In genomic region chr17:6850513-6850912, GRCm38 (mm10) we compare ENCODE assay signal across 23 mouse cellular contexts.
A peak's percentile ranks its signal among the peaks of the same experiment; 100 is the strongest.
DNase-seq lines count a peak whose midpoint lies in the region; ATAC-seq and TF ChIP-seq lines count a peak whose summit lies in the region.
"Had no signal": no experiment of that assay in that cellular context is flagged by ENCODE, and none has a peak within 500 bp of the region (broad histone marks: within the 10 kb centered on the region; RNA-seq: fewer than 3 reads in every experiment).

No protein-coding gene starts in this region.

- ATAC-seq in intestine, postnatal 0 days = no peak
- ATAC-seq: activated CD4-positive, CD25-positive, alpha-beta regulatory T cell, adult 4 months; CD4-positive, CD25-positive, alpha-beta regulatory T cell, adult 4 months; forebrain, embryonic 13.5 days; forebrain, embryonic 15.5 days; forebrain, postnatal 0 days; Patski had no signal

- no peak overlapping the region for H3K4me3 ChIP-seq in CH12.LX (replicated peaks in 1 of 3; ENCODE audit: low read depth in 2 of 3, low read length in 2 of 3, poor library complexity in 1 of 3)
- H3K4me3 ChIP-seq in intestine, postnatal 0 days (ENCODE audit: low read depth, low read length) = no peak overlapping the region
- H3K4me3 ChIP-seq: embryonic facial prominence, embryonic 10.5 days; embryonic facial prominence, embryonic 12.5 days; forebrain, embryonic 13.5 days; forebrain, embryonic 15.5 days had no signal

- dilution Hi-C loops in CH12.LX (cut with MboI; ENCODE audit: extremely low pct_ligation_motif_present, extremely low pct_unique_long_range_greater_than_20kb, low sequenced_read_pairs) = no loop called here

- no peak overlapping the region for H3K27ac ChIP-seq in CH12.LX (ENCODE audit: insufficient read depth, low read depth)
- H3K27ac ChIP-seq in intestine, postnatal 0 days (ENCODE audit: low read depth, low read length) = no peak overlapping the region
- H3K27ac ChIP-seq: embryonic facial prominence, embryonic 10.5 days; embryonic facial prominence, embryonic 12.5 days; forebrain, embryonic 13.5 days; forebrain, embryonic 15.5 days had no signal

- no peaks in the 10 kb centered on the region for H3K9me3 ChIP-seq in CH12.LX (replicated peaks; ENCODE audit: low read length)
- H3K9me3 ChIP-seq in intestine, postnatal 0 days (ENCODE audit: control insufficient read depth) = no peaks in the 10 kb centered on the region
- H3K9me3 ChIP-seq: embryonic facial prominence, embryonic 10.5 days; embryonic facial prominence, embryonic 12.5 days; forebrain, embryonic 13.5 days; forebrain, embryonic 15.5 days; G1E had no signal

- TF ChIP-seq CTCF in CH12.LX (conservative IDR thresholded peaks at IDR 0.05 in 1 of 2, IDR thresholded peaks at IDR 0.05 in 1 of 2; ENCODE audit: low read depth in 2 of 2, low read length in 2 of 2) = no peak
- no peak for TF ChIP-seq CTCF in intestine, postnatal 0 days (IDR thresholded peaks at IDR 0.05; ENCODE audit: low read depth)

- in situ Hi-C loops in CH12.LX (cut with MboI; ENCODE audit: low pct_ligation_motif_present, low pct_unique_long_range_greater_than_20kb, low sequenced_read_pairs) = no loop called here

- no peak overlapping the region for H3K9ac ChIP-seq in CH12.LX (ENCODE audit: insufficient read depth, low read depth)
- H3K9ac ChIP-seq in intestine, postnatal 0 days (ENCODE audit: low read depth, low read length) = no peak overlapping the region
- H3K9ac ChIP-seq: embryonic facial prominence, embryonic 12.5 days; forebrain, embryonic 13.5 days; forebrain, embryonic 15.5 days; forebrain, postnatal 0 days had no signal

- no peak for TF ChIP-seq POLR2A in CH12.LX (IDR thresholded peaks at IDR 0.05; ENCODE audit: low read depth, low read length)

- H3K36me3 ChIP-seq in CH12.LX (replicated peaks in 1 of 2; ENCODE audit: control insufficient read depth in 1 of 2, insufficient read depth in 1 of 2, low read length in 1 of 2) = no peaks in the 10 kb centered on the region
- no peaks in the 10 kb centered on the region for H3K36me3 ChIP-seq in intestine, postnatal 0 days (ENCODE audit: control insufficient read depth, insufficient read depth)
- H3K36me3 ChIP-seq: embryonic facial prominence, embryonic 10.5 days; embryonic facial prominence, embryonic 12.5 days; forebrain, embryonic 15.5 days; G1E had no signal

- H3K4me2 ChIP-seq in CH12.LX (ENCODE audit: insufficient read depth, low read depth, poor library complexity, severe bottlenecking) = no peak overlapping the region
- H3K4me2 ChIP-seq in intestine, postnatal 0 days (replicated peaks; ENCODE audit: low read depth) = no peak overlapping the region
- H3K4me2 ChIP-seq: embryonic facial prominence, embryonic 12.5 days; forebrain, embryonic 13.5 days; forebrain, embryonic 15.5 days had no signal

- H3K27me3 ChIP-seq in CH12.LX (replicated peaks) = no peaks in the 10 kb centered on the region
- no peaks in the 10 kb centered on the region for H3K27me3 ChIP-seq in intestine, postnatal 0 days (replicated peaks; ENCODE audit: control insufficient read depth, insufficient read depth, low read length)
- H3K27me3 ChIP-seq: embryonic facial prominence, embryonic 12.5 days; forebrain, embryonic 13.5 days; forebrain, embryonic 15.5 days; Patski had no signal

- H3K4me1 ChIP-seq in CH12.LX (ENCODE audit: control insufficient read depth in 1 of 2, insufficient read depth in 2 of 2) = peaks cover 0 to 8% of the 10 kb centered on the region in 2 experiments; a peak in 2 of 4 replicates
- H3K4me1 ChIP-seq in intestine, postnatal 0 days (replicated peaks; ENCODE audit: control insufficient read depth, insufficient read depth, low read length) = no peaks in the 10 kb centered on the region
- H3K4me1 ChIP-seq: embryonic facial prominence, embryonic 12.5 days had no signal

- TF ChIP-seq EP300 in CH12.LX (IDR thresholded peaks at IDR 0.05; ENCODE audit: low read length) = no peak

- peak; percentile 43 for DNase-seq in heart, adult 11 months
- DNase-seq in heart, adult 18-20 months = no peak
- no peak for DNase-seq in CH12.LX (ENCODE audit: extremely low read depth)
- DNase-seq in mesoderm, embryonic 11.5 days (ENCODE audit: low read depth, low spot score) = peak; percentile 59
- DNase-seq: adrenal gland, adult 8-10 months; adrenal gland, postnatal 14 days; adrenal gland, postnatal 36 days; B cell, adult 2 months; cerebellum, adult 11-12 months; cerebellum, adult 2 months; cerebellum, adult 9-10 months; cerebellum, postnatal 10 days; cerebellum, postnatal 25 days; forebrain, postnatal 0 days had no signal

- H3K79me2 ChIP-seq in CH12.LX (replicated peaks; ENCODE audit: control insufficient read depth, extremely low read depth, insufficient read depth, poor library complexity, severe bottlenecking) = no peaks in the 10 kb centered on the region

- no peak for TF ChIP-seq RAD21 in CH12.LX (IDR thresholded peaks at IDR 0.05; ENCODE audit: low read depth, low read length)

TF ChIP-seq in CH12.LX, 34 proteins besides CTCF, POLR2A, EP300 and RAD21:
- TF ChIP-seq RCOR1 (conservative IDR thresholded peaks at IDR 0.05; ENCODE audit: low read depth, low read length) (no peak), JUN (IDR thresholded peaks at IDR 0.05; ENCODE audit: insufficient read depth, low read depth, low read length) (no peak), MAFK (IDR thresholded peaks at IDR 0.05; ENCODE audit: insufficient replicate concordance, low read length) (0 out of 2 replicates have a peak, but pooled peaks have one; percentile 34)

Comparison
In these comparisons a context has a peak if more than half of its experiments do, and no peak if none do; other contexts are left out.
1. DNase-seq: peak in heart, adult 11 months (single experiment) and mesoderm, embryonic 11.5 days (single experiment); none in heart, adult 18-20 months (0 of 2) and CH12.LX (single experiment).